Mouse (Mus musculus): ENCODE data around the gene Abcb10. TPM values are rescaled to one million over a fixed set of nuclear protein-coding genes. Genes with fewer than 3 reads are reported as not detected.

Abcb10 gene
- polyA plus RNA-seq, 1 experiment, result 7.1 TPM

DNA sequence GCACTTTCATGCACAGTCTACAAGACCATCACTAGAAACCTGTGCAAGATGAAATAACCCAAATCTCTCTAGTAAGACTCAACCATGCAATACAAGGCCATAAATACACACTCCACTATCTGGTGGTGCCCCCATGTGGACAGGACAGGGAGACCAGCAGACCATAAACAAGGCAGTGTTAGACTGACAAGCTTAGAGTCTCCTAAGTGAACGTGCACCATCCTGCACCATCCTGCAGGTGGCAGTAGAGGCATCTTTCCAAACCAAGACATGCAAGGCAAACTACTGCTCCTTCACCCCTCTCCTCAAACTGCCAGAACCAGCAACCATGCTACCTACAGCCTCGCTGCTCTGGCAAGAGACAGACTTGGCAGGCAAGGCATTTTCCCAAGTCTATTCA, 58.2 kb downstream of the Abcb10 start:
- Histone ChIP-seq H3K4me1 (ENCODE audit: control insufficient read depth, insufficient read depth, low read length) (no peaks in the 10 kb centered on the region), H3K27ac (ENCODE audit: insufficient read depth, low read depth, low read length) (no peak overlapping the region), H3K4me3 (ENCODE audit: insufficient read depth, low read length) (no peak overlapping the region)
- TF ChIP-seq CTCF (IDR thresholded peaks at IDR 0.05; ENCODE audit: low read depth, low read length) (peak; percentile 43), POLR2A (IDR thresholded peaks at IDR 0.05; ENCODE audit: borderline replicate concordance, low read depth, low read length) (no peak)

DNA sequence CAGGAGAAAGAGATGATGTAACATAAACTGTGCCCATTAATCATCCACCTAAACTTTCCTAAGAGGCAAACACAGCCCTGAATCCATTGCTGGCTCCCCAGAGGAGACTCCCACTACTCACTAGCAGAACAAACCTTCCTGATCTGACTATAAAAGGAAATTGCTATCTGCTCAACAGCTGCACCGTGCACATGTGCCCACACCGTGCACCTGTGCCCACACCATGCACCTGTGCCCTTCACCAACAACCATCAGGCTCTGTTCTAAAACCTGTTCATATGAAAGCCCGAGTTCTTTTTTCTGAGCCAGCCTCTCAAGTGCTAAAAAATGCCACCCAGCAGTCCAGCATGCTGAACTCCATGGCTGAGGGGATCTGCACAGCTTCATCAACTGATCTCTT, 68.3 kb downstream of the Abcb10 start:
- TF ChIP-seq CTCF (IDR thresholded peaks at IDR 0.05; ENCODE audit: low read depth, low read length) (no peak), POLR2A (IDR thresholded peaks at IDR 0.05; ENCODE audit: borderline replicate concordance, low read depth, low read length) (no peak)
- Histone ChIP-seq H3K4me1 (ENCODE audit: control insufficient read depth, insufficient read depth, low read length) (no peaks in the 10 kb centered on the region), H3K4me3 (ENCODE audit: insufficient read depth, low read length) (no peak overlapping the region), H3K27ac (ENCODE audit: insufficient read depth, low read depth, low read length) (no peak overlapping the region)

DNA sequence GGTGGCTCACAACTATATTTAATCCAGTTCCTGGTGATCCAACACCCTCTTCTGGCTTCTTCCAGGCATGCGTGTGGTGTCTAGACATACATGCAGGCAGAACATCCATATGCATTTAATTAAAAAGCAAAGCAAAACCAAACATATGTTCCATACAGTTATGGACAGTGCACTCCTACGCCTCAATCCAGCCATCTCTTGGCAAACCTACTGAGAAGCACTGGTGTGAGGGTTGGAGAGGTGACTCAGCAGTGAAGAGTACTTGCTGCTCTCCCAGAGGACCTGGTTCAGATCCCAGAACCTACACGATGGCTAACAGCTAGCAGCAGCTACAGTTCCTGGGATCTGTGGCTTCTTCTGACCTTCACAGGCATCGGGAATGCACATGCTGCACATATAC, 70.7 kb downstream of the Abcb10 start:
- H3K4me3 ChIP-seq (ENCODE audit: insufficient read depth, low read length), result no peak overlapping the region

DNA sequence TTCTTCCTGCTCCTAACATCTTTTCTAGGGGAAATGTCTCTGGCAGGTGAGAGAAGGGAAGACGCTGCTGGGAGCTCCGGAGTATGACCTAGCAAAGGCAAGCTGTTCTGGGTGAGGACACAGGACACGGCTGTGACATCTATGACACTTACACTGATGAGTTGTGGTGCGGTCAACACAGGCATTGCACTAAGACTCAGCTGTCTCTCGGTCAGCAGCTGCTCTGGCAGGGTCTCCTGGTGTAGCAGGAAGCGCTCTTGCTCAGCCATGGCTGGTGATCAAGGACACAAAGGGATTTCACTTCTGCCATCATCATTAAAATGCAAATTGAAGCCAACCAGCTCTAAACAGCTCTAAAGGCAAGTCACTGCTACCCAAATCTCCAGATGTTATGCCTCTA, 75.3 kb downstream of the Abcb10 start:
- TF ChIP-seq POLR2A (IDR thresholded peaks at IDR 0.05; ENCODE audit: borderline replicate concordance, low read depth, low read length) (no peak), CTCF (IDR thresholded peaks at IDR 0.05; ENCODE audit: low read depth, low read length) (no peak)
- Histone ChIP-seq H3K27ac (ENCODE audit: insufficient read depth, low read depth, low read length) (no peak overlapping the region), H3K4me3 (ENCODE audit: insufficient read depth, low read length) (no peak overlapping the region)

More for the DNA sequence above, 70.7 kb downstream of the Abcb10 start:
- no peaks in the 10 kb centered on the region for H3K4me1 ChIP-seq (ENCODE audit: control insufficient read depth, insufficient read depth, low read length)
- H3K27ac ChIP-seq (ENCODE audit: insufficient read depth, low read depth, low read length), result no peak overlapping the region
- TF ChIP-seq POLR2A (IDR thresholded peaks at IDR 0.05; ENCODE audit: borderline replicate concordance, low read depth, low read length) (no peak), CTCF (IDR thresholded peaks at IDR 0.05; ENCODE audit: low read depth, low read length) (no peak)

DNA sequence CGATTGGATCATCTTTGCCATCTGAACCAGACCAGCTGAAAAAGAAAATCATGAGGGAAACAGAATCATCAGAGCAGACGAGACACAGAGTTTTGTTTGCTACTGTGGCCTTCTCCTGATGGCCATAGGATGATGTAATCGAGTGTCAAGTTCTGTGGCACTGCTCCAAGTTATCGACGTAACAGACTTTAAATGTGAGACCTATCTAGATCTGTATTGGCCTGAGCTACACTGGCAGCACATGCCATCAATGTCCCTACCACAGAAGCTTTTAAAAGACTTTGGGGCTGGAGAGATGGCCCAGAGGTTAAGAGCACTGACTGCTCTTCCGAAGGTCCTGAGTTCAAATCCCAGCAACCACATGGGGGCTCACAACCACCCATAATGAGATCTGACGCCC, 80.3 kb downstream of the Abcb10 start:
- Histone ChIP-seq H3K4me3 (ENCODE audit: insufficient read depth, low read length) (no peak overlapping the region), H3K4me1 (ENCODE audit: control insufficient read depth, insufficient read depth, low read length) (no peaks in the 10 kb centered on the region), H3K27ac (ENCODE audit: insufficient read depth, low read depth, low read length) (no peak overlapping the region)
- TF ChIP-seq CTCF (IDR thresholded peaks at IDR 0.05; ENCODE audit: low read depth, low read length) (no peak), POLR2A (IDR thresholded peaks at IDR 0.05; ENCODE audit: borderline replicate concordance, low read depth, low read length) (no peak)

More for the DNA sequence above, 75.3 kb downstream of the Abcb10 start:
- H3K4me1 ChIP-seq (ENCODE audit: control insufficient read depth, insufficient read depth, low read length), result no peaks in the 10 kb centered on the region

Other genes with a start within 250 kb of the Abcb10 start
- gene Rab4a, start 177.1 kb downstream of the Abcb10 start, polyA plus RNA-seq (2012; ENCODE audit: insufficient read depth, insufficient read length, missing spikeins), result 1.2 and 1.7 TPM in 2 replicates
- gene Ccsap, start 122.9 kb downstream of the Abcb10 start, polyA plus RNA-seq (2012; ENCODE audit: insufficient read depth, insufficient read length, missing spikeins), result 3.7 and 5.9 TPM in 2 replicates
- gene Acta1, start 88.4 kb downstream of the Abcb10 start, polyA plus RNA-seq (2012; ENCODE audit: insufficient read depth, insufficient read length, missing spikeins), result 4.0 and 5.6 TPM in 2 replicates
- 13.1 and 18.8 TPM in 2 replicates for gene Nup133, start 33.9 kb downstream of the Abcb10 start, polyA plus RNA-seq (2012; ENCODE audit: insufficient read depth, insufficient read length, missing spikeins)
- 13.2 and 15.7 TPM in 2 replicates for gene Taf5l, start 38.3 kb upstream of the Abcb10 start, polyA plus RNA-seq (2012; ENCODE audit: insufficient read depth, insufficient read length, missing spikeins)
- gene Urb2, start 38.4 kb upstream of the Abcb10 start, polyA plus RNA-seq (2012; ENCODE audit: insufficient read depth, insufficient read length, missing spikeins), result 3.7 TPM in 2 replicates
- gene Galnt2, start 248.3 kb upstream of the Abcb10 start, polyA plus RNA-seq (2012; ENCODE audit: insufficient read depth, insufficient read length, missing spikeins), result 43.9 and 57.1 TPM in 2 replicates